Mouse (Mus musculus): Measurements from ENCODE around the gene Pbxip1. TPM values are rescaled to one million over a fixed set of nuclear protein-coding genes. Genes with fewer than 3 reads are reported as not detected.
A peak's percentile ranks its signal among the peaks of the same experiment; 100 is the strongest.

Pbxip1 gene
- total RNA-seq, 2 experiments from 2014 or later: 40.0 to 46.4 TPM

DNA sequence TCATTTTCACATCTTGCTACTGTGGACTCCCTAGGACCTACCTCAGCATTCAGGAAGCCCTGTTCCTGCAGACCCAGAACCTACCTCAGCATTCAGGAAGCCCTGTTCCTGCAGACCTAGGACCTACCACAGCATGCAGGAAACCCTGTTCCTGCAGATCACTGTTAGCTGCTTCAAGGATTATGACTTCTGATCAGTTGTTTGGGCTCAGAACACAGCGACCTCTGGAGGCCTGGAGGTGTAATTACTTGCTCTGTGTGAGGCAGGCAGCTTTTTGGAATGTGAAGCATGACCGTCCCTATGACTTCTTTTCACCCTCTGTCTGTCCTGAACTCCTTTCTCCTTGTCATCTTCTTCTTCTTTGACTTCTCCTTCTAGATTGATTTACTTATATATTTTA lies 45.0 kb downstream of the Pbxip1 start:
- no peak for DNase-seq (ENCODE audit: extremely low spot score in 1 of 2, low spot score in 1 of 2)

DNA sequence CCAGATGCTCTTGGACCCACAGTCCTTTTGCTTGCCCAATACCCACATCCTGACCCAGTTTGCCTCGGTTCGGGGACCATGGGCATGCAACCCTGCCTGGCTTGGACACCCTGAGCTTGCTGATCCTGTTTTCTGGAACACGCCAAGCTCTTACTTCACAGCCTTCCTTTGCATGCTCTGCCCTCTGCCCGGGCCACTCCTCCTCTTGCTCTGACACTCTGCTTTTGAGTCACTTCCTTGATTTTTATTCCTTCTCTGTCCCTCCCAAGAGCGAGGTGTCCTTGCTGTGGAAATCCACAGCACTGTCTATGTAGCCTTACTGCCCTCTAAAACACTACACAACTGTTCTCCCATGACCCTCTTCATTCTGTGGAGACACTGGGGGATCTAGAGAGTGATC lies 45.7 kb downstream of the Pbxip1 start:
- no peak for DNase-seq (ENCODE audit: extremely low spot score in 1 of 2, low spot score in 1 of 2)

DNA sequence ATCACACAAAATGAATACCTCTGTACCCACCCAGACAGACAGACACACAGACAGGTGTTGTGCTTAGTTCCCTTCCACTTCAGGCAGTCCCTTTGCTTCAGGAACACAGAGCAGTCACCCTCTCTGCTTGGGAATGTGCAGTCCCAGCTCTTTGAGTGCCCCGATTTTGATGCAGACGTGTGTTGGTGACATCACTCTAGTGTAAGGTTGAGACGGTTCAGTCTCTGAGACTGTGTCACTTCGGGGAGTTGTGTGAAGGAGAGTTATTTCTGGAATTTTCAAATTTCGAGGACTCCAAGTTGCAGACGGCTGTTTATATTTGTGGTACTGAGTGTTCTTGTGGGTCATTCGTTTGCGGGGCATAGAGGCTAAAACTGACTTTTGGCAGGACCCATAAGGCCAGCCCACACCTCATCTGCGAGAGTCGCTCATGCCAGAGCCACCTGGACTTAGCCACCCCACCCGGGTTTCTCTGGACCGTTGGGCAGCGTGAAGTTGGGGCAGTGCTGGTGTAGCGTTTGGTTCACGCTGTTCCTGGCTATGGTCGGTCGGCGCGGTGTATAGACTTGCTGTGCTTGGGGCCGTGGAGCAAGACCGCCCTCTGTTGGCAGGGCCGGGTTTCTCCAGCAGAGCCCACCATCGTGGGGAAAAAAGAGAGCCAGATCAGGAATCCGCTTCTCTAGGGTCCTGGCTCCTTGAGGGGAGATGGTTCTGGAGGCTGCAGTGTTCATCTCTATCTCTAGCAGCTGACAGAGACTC lies 48.4 kb downstream of the Pbxip1 start:
- peak; percentile 35 to 73 for DNase-seq (ENCODE audit: extremely low spot score in 1 of 2, low spot score in 1 of 2)

DNA sequence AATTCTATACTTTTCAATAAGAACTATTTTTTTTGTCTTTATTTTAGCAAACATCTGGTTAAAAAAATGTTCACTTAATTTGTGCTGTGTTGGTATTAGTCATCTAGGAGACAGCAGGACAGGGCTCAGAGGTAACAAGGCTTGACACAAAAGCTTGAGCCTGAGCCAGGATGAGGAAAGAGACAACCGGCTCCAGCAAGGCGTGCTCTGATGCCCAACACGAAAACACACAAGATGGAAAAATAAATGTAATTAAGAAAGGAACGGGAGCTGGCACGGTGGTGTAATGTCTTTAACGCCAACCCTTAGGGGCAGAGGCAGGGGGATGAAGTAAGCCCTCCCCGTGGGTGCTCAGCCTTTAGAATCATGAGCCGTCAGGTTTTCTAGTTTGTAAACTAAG lies 49.6 kb downstream of the Pbxip1 start:
- DNase-seq (ENCODE audit: extremely low spot score in 1 of 2, low spot score in 1 of 2): no peak

DNA sequence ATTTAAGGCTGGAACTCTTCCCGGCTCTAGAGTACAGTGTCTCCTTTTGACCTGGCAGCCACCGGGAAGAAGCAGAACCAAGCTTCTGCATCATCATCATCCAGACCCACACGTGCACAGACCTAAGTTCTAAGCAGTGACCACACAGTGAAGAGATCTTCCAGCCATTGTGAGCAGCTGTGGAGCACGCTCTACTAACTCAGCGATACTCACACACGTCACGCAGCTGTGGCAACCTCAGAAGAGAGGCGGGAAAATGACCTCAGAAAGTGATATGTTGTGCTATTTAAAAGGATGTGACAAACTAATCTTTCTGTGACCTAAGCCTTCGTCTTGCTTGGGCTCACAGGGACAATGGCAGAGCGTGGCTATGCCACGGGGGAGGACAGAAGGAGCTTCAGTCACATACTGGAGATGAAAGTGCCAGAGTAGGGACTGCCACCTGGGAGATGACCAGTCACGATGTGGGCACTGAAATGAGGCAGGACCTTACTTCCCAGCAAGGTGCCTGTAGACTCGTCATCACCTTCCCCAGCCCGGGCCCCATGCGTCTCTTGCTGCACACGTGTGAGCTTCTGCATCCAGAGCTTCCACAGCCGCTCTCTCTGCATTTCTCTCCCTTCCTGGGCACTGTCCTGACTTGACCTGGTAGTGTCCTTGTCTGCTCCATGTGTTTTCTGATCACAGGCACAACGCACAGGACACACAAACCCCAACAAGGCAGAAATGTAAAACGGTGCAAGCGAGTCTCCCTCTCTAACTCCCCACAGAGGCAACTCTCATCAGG lies 50.6 kb downstream of the Pbxip1 start:
- no peak for DNase-seq (ENCODE audit: extremely low spot score in 1 of 2, low spot score in 1 of 2)

DNA sequence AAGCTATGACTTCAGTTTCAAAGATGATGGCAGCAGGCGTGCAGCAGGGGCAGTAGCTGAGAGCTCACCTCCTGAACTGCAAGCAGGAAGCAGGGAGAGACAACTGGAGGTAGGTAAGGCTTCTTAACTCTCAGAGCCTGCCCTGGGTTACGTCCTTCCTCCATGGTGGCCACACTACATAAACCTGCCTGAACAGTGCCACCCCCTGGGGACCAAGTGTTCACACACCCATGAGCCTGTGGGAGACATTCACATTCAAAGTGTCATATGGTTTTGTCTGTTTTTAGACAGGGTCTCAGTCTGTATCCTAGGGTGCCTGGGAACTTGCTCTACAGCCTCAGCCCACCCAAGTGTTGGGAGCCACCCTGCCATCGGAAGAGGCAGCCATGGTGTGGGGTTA lies 54.3 kb downstream of the Pbxip1 start:
- no peak for DNase-seq (ENCODE audit: extremely low spot score in 1 of 2, low spot score in 1 of 2)

DNA sequence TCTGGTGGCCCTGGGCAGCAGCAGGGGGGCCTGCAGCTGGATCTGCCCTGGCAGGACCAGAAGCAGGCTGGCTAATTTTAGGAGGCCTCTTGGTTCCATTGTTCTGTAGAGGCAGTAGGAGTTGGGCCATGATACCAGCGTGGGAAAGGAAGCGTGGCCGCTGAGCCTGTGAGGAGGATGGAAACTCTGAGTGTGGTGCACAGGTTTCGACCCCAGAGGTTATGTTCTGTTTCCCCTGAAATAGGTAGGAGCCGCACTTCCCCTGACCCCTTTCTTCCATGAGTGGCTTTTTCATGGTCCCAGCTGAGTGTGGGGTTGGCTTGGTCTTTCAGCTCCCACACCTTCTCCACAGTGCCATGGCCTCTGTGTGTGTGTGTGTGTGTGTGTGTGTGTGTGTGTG lies 55.1 kb downstream of the Pbxip1 start:
- DNase-seq (ENCODE audit: extremely low spot score in 1 of 2, low spot score in 1 of 2): no peak

DNA sequence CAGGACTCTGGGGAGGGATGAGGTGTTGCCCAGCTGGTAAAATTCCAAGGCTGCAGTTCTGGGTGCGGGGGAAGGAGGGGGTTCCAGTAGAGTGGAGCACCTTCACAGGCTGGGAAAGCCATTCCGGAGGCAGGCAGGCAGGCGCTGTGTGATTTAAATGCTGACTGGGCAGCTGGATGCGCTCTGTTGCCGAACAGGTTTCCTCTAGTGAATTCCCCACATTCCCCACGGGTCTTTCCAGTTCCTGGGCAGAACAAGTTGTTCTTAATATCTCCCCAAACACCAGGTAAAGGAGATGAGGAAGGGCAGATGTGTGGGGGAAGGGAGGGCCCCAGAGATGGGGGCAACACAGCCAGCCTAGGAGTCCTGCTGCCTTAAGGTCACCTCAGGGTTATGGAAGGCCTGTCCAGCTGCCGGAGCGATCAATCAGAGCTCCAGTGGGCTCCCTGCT lies 56.2 kb downstream of the Pbxip1 start:
- no peak for DNase-seq (ENCODE audit: extremely low spot score in 1 of 2, low spot score in 1 of 2)

DNA sequence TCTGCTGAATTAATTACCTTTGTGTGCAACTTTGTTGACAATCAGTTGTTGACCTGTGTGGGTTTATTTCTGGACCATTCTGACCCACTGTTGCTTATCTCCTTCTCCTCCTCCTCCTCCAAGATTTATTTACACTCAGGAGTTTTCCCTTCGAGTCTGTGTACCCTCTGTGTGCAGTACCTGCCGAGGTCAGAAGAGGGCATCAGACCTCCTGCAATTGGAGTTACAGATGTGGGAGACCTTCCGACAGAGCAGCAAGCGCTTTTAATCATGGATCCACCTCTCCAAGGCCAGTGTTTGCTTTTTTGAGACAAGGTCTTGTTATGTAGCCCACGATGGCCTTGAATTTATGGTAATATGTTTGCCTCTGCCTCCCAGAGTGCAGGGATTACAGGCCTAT lies 58.1 kb downstream of the Pbxip1 start:
- no peak for DNase-seq (ENCODE audit: extremely low spot score in 1 of 2, low spot score in 1 of 2)

DNA sequence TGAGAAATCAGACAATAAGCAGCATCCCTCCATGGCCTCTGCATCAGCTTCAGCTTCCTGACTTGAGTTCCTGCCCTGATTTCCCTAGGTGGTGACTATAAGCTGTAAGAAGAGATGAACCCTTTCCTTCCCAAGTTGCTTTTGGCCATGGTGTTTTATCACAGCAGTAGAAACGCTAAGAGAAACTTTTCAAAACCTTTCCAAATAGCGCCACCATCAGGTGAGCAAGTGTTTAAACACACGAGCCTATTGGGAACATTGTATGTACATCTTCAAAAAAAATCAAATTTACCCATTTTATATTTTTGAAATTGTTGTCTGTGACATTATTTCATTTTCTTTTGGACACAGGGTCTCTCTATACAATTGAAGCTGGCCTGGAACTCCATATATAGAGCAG lies 59.9 kb downstream of the Pbxip1 start:
- no peak for DNase-seq (ENCODE audit: extremely low spot score in 1 of 2, low spot score in 1 of 2)

DNA sequence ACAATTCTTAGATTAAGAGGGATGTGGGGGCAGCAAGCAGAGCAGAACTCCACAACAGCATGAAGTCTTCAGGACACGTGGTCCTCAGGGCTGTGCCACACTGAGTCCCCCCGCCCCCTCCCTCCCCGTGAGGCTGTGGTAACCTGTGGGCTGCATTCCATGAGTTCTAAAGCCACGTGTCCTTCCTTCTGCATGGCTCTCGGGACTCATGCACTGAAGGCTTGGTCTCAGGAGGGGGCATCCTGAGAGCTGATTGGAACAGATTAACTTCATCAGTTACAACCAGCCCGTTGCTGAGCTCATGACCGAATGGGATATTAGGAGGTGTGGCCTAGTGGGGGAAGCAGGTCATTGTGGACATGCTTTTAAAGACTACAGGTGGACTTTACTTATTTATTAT lies 63.2 kb downstream of the Pbxip1 start:
- DNase-seq (ENCODE audit: extremely low spot score in 1 of 2, low spot score in 1 of 2): no peak

Other genes with a start within 250 kb of the Pbxip1 start
- 10 to 100 TPM; 59.9 to 63.6 TPM for gene Gba, start 233.8 kb upstream of the Pbxip1 start, total RNA-seq (2021)
- gene Thbs3, start 221.5 kb upstream of the Pbxip1 start, total RNA-seq (2021): 10 to 100 TPM; 37.0 to 50.7 TPM
- gene Mtx1, start 209.6 kb upstream of the Pbxip1 start, total RNA-seq (2021): 100 to 1,000 TPM; 102 TPM
- gene Muc1, start 207.6 kb upstream of the Pbxip1 start, total RNA-seq (2021): under 1 TPM; 0.89 to 0.91 TPM
- gene Krtcap2, start 190.7 kb upstream of the Pbxip1 start, total RNA-seq (2021): 10 to 100 TPM; 79.2 to 87.4 TPM
- gene Trim46, start 190.4 kb upstream of the Pbxip1 start, total RNA-seq (2021): 10 to 100 TPM; 86.4 to 96.0 TPM
- gene Dpm3, start 177.3 kb upstream of the Pbxip1 start, total RNA-seq (2021): 10 to 100 TPM; 51.1 to 71.0 TPM
- gene Slc50a1, start 166.1 kb upstream of the Pbxip1 start, total RNA-seq (2021): 10 to 100 TPM; 39.5 to 49.3 TPM
- gene Efna1, start 155.6 kb upstream of the Pbxip1 start, total RNA-seq (2021): 1 to 10 TPM; 7.1 to 7.6 TPM
- 10 to 100 TPM; 77.1 to 82.6 TPM for gene Efna3, start 113.7 kb upstream of the Pbxip1 start, total RNA-seq (2021)
- gene Efna4, start 98.7 kb upstream of the Pbxip1 start, total RNA-seq (2021): under 1 TPM; 0.68 to 0.98 TPM
- gene Adam15, start 86.7 kb upstream of the Pbxip1 start, total RNA-seq (2021): 100 to 1,000 TPM; 109 to 112 TPM
- gene Dcst2, start 74.7 kb upstream of the Pbxip1 start, total RNA-seq (2021): under 1 TPM; 0.20 to 0.42 TPM
- not detected for gene Dcst1, start 71.5 kb upstream of the Pbxip1 start, total RNA-seq (2021)
- 10 to 100 TPM; 12.3 to 14.4 TPM for gene Zbtb7b, start 41.9 kb upstream of the Pbxip1 start, total RNA-seq (2021)
- gene Lenep, start 33.9 kb upstream of the Pbxip1 start, total RNA-seq (2021): 1 to 10 TPM; 3.7 to 5.0 TPM
- gene Flad1, start 24.8 kb upstream of the Pbxip1 start, total RNA-seq (2021): 10 to 100 TPM; 32.4 to 33.3 TPM
- 1 to 10 TPM; 2.4 to 3.0 TPM for gene Cks1b, start 18.3 kb upstream of the Pbxip1 start, total RNA-seq (2021)
- 10 to 100 TPM; 11.9 to 13.5 TPM for gene Shc1, start 18.3 kb upstream of the Pbxip1 start, total RNA-seq (2021)
- gene Pygo2, start 6.5 kb upstream of the Pbxip1 start, total RNA-seq (2021): 10 to 100 TPM; 55.4 to 59.7 TPM
- 10 to 100 TPM; 31.3 to 37.9 TPM for gene Pmvk, start 17.8 kb downstream of the Pbxip1 start, total RNA-seq (2021)
- 10 to 100 TPM; 22.9 to 23.5 TPM for gene Kcnn3, start 83.5 kb downstream of the Pbxip1 start, total RNA-seq (2021)